Mouse (Mus musculus) embryonic facial prominence, embryonic 13.5 days (tissue): ENCODE data around the gene Drg1. TPM values are rescaled to one million over a fixed set of nuclear protein-coding genes. Genes with fewer than 3 reads are reported as not detected.
"Not testable (repeated sequence)": the region's sequence is repeated elsewhere in the genome, so short reads cannot be mapped to it uniquely, and the experiment has no call there.

Source experiments
- ATAC-seq: fragments of 200-750 bp; cut with Nextera tagmentation; 2 replicates; pipeline ENCODE4 v1.8.0; 2017; ENCODE audit warnings: low read depth; ENCODE audit not compliant: insufficient number of reproducible peaks, insufficient read depth, low FRiP score, low TSS enrichment
- H3K27ac ChIP-seq: fragments of 300-500 bp; sonication (generic); 2 replicates; pipeline ENCODE4 v1.5.1; 2015; ENCODE audit warnings: moderate library complexity, mild to moderate bottlenecking, inconsistent platforms
- H3K27me3 ChIP-seq: fragments of 300-500 bp; sonication (generic); 2 replicates; pipeline ENCODE4 v1.6.1; 2015; ENCODE audit warnings: mild to moderate bottlenecking, inconsistent platforms
- H3K36me3 ChIP-seq: fragments of 300-500 bp; sonication (generic); 2 replicates; pipeline ENCODE4 v1.6.1; 2015; ENCODE audit warnings: mild to moderate bottlenecking, inconsistent platforms
- H3K4me1 ChIP-seq: fragments of 300-500 bp; sonication (generic); 2 replicates; pipeline ENCODE4 v1.6.1; 2015; ENCODE audit warnings: inconsistent platforms
- H3K4me2 ChIP-seq: fragments of 300-500 bp; sonication (generic); 2 replicates; pipeline ENCODE4 v1.6.1; 2015; ENCODE audit warnings: moderate library complexity, mild to moderate bottlenecking, inconsistent platforms
- H3K4me3 ChIP-seq: fragments of 300-500 bp; sonication (generic); 2 replicates; pipeline ENCODE4 v1.5.1; 2015; ENCODE audit warnings: mild to moderate bottlenecking, inconsistent platforms
- H3K9ac ChIP-seq: fragments of 300-500 bp; sonication (generic); 2 replicates; pipeline ENCODE4 v1.6.1; 2015; ENCODE audit warnings: mild to moderate bottlenecking, inconsistent platforms
- H3K9me3 ChIP-seq: fragments of 300-500 bp; sonication (generic); 2 replicates; pipeline ENCODE4 v1.6.1; 2016; ENCODE audit warnings: inconsistent platforms
- WGBS: fragments of 180-500 bp; shearing (Covaris S2); methylation state at CpG from one replicate; pipeline ENCODE4 v1.1.7; 2015; ENCODE audit warnings: mixed read lengths; 5-methylcytosine and 5-hydroxymethylcytosine counted together
- polyA plus RNA-seq: library from polyadenylated mRNA; unstranded; fragments of >200 nt; fragmentation: Nextera tagmentation; extraction: Ambion mirVana; gene quantifications from 2 replicates; pipeline ENCODE4 v1.2.1, GENCODE M21; 2015

Gene Drg1
- polyA plus RNA-seq, 1 experiment from 2014 or later, result 214 TPM

- Histone ChIP-seq H3K4me2 (no peak overlapping the region), H3K4me3 (no peak overlapping the region), H3K27ac (no peak overlapping the region), H3K27me3 (no peaks in the 10 kb centered on the region), H3K36me3 (peaks cover 54% of the 10 kb centered on the region), H3K4me1 (peaks cover 7% of the 10 kb centered on the region), H3K9ac (no peak overlapping the region), H3K9me3 (no peaks in the 10 kb centered on the region)
- 96% methylated on average over 3 of the region's 3 CpGs for WGBS
- ATAC-seq, result no peak
Observed at GRCm38 (mm10) chr11:3205207-3205606, 61.0 kb downstream of the Drg1 start.

- H3K4me1 ChIP-seq, result peaks cover 7% of the 10 kb centered on the region
- no peak overlapping the region for H3K27ac ChIP-seq
- peaks cover 42% of the 10 kb centered on the region for H3K36me3 ChIP-seq
- H3K9ac ChIP-seq, result no peak overlapping the region
- ATAC-seq, result no peak
- peak overlapping the region; percentile 43 for H3K4me3 ChIP-seq
- no peaks in the 10 kb centered on the region for H3K9me3 ChIP-seq
- WGBS, result 86% methylated on average over 2 of the region's 2 CpGs
- H3K27me3 ChIP-seq, result no peaks in the 10 kb centered on the region
- H3K4me2 ChIP-seq, result peak overlapping the region; percentile 38
Observed at GRCm38 (mm10) chr11:3203771-3204170, 62.4 kb downstream of the Drg1 start.

GRCm38 (mm10) chr11:3202781-3203441, 63.3 kb downstream of the Drg1 start:
- H3K9ac ChIP-seq, result peak overlapping the region; percentile 66
- peak overlapping the region; percentile 43 for H3K4me3 ChIP-seq
- no peaks in the 10 kb centered on the region for H3K27me3 ChIP-seq
- H3K4me1 ChIP-seq, result peaks cover 7% of the 10 kb centered on the region
- WGBS, result under 1% methylated on average over 50 of the region's 57 CpGs
- peak overlapping the region; percentile 38 for H3K4me2 ChIP-seq
- H3K9me3 ChIP-seq, result no peaks in the 10 kb centered on the region
- H3K36me3 ChIP-seq, result peaks cover 33% of the 10 kb centered on the region
- ATAC-seq, result no peak
- H3K27ac ChIP-seq, result peak overlapping the region; percentile 5

GRCm38 (mm10) chr11:3202231-3202701, 63.9 kb downstream of the Drg1 start, which contains the start of gene Eif4enif1:
TSS of gene Eif4enif1 (plus strand) at chr11:3202392.
- Histone ChIP-seq H3K9ac (peak within 1 kb of the TSS; percentile 66), H3K4me1 (peaks cover 7% of the 10 kb centered on the region), H3K4me3 (peak within 1 kb of the TSS; percentile 43), H3K27ac (peak within 1 kb of the TSS; percentile 5), H3K4me2 (peak within 1 kb of the TSS; percentile 38), H3K9me3 (no peaks in the 10 kb centered on the region), H3K27me3 (no peaks in the 10 kb centered on the region), H3K36me3 (peaks cover 27% of the 10 kb centered on the region)
- WGBS, result under 1% methylated on average over 35 of the region's 57 CpGs
- ATAC-seq, result peak; percentile 10; the same call in 1 of the 2 replicates

GRCm38 (mm10) chr11:3201326-3202230, 64.6 kb downstream of the Drg1 start:
- WGBS, result 5% methylated on average over 16 of the region's 16 CpGs
- peak overlapping the region; percentile 43 for H3K4me3 ChIP-seq
- no peaks in the 10 kb centered on the region for H3K27me3 ChIP-seq
- no peaks in the 10 kb centered on the region for H3K9me3 ChIP-seq
- H3K27ac ChIP-seq, result no peak overlapping the region
- H3K9ac ChIP-seq, result peak overlapping the region; percentile 8
- peaks cover 7% of the 10 kb centered on the region for H3K4me1 ChIP-seq
- ATAC-seq, result no peak
- H3K4me2 ChIP-seq, result peak overlapping the region; percentile 32
- H3K36me3 ChIP-seq, result peaks cover 21% of the 10 kb centered on the region

- H3K4me2 ChIP-seq, H3K4me3 ChIP-seq, H3K4me1 ChIP-seq, ATAC-seq, H3K27me3 ChIP-seq, H3K9ac ChIP-seq, H3K27ac ChIP-seq, H3K9me3 ChIP-seq: not testable (repeated sequence)
- peaks cover 11% of the 10 kb centered on the region for H3K36me3 ChIP-seq
- 88% methylated on average over 7 of the region's 7 CpGs for WGBS
Observed at GRCm38 (mm10) chr11:3200636-3201035, 65.6 kb downstream of the Drg1 start.

GRCm38 (mm10) chr11:3193363-3193762, 72.9 kb downstream of the Drg1 start, which contains the start of gene Sfi1:
TSS of gene Sfi1 (minus strand) at chr11:3193463.
- WGBS, result 85% methylated on average over 25 of the region's 25 CpGs
- Histone ChIP-seq H3K4me3 (no peak within 1 kb of the TSS), H3K4me2 (no peak within 1 kb of the TSS), H3K36me3 (no peaks in the 10 kb centered on the region), H3K9me3 (no peaks in the 10 kb centered on the region), H3K27me3 (no peaks in the 10 kb centered on the region), H3K9ac (no peak within 1 kb of the TSS), H3K27ac (no peak within 1 kb of the TSS), H3K4me1 (no peaks in the 10 kb centered on the region)
- ATAC-seq, result no peak

GRCm38 (mm10) chr11:3182707-3183106, 83.5 kb downstream of the Drg1 start:
- not testable (repeated sequence) for H3K9ac ChIP-seq, H3K4me1 ChIP-seq, H3K27ac ChIP-seq, H3K4me2 ChIP-seq, H3K27me3 ChIP-seq, H3K4me3 ChIP-seq, H3K9me3 ChIP-seq, H3K36me3 ChIP-seq, ATAC-seq
- 81% methylated on average over 1 of the region's 1 CpGs for WGBS

GRCm38 (mm10) chr11:3181971-3182370, 84.2 kb downstream of the Drg1 start:
- H3K27ac ChIP-seq, H3K36me3 ChIP-seq, H3K27me3 ChIP-seq, H3K9ac ChIP-seq, H3K4me1 ChIP-seq, H3K4me2 ChIP-seq, H3K9me3 ChIP-seq, H3K4me3 ChIP-seq, ATAC-seq: not testable (repeated sequence)
- 41% methylated on average over 1 of the region's 1 CpGs for WGBS

- not testable (repeated sequence) for H3K4me3 ChIP-seq, H3K4me1 ChIP-seq, H3K9ac ChIP-seq, H3K9me3 ChIP-seq, H3K36me3 ChIP-seq, H3K4me2 ChIP-seq, H3K27me3 ChIP-seq, H3K27ac ChIP-seq, ATAC-seq
- 58% methylated on average over 4 of the region's 4 CpGs for WGBS
Observed at GRCm38 (mm10) chr11:3181250-3181649, 85.0 kb downstream of the Drg1 start.

GRCm38 (mm10) chr11:3180510-3181160, 85.6 kb downstream of the Drg1 start:
- H3K4me3 ChIP-seq, H3K36me3 ChIP-seq, H3K4me1 ChIP-seq, H3K27me3 ChIP-seq, H3K9me3 ChIP-seq, H3K9ac ChIP-seq, ATAC-seq, H3K4me2 ChIP-seq, H3K27ac ChIP-seq: not testable (repeated sequence)
- 72% methylated on average over 6 of the region's 6 CpGs for WGBS
